Mouse (Mus musculus) kidney, postnatal 10 days (tissue): ENCODE measurements at regions not wholly inside any gene's neighbourhood (a gene's known extent, or its start where the extent isn't known, plus 50 kb on each side); places are given as distances from the start of the nearest gene placed in this dataset.

ENCODE experiments used
- DNase-seq: peaks from one replicate; pipeline ENCODE4 v3.0.0; 2021; ENCODE audit warnings: mixed read lengths

DNA sequence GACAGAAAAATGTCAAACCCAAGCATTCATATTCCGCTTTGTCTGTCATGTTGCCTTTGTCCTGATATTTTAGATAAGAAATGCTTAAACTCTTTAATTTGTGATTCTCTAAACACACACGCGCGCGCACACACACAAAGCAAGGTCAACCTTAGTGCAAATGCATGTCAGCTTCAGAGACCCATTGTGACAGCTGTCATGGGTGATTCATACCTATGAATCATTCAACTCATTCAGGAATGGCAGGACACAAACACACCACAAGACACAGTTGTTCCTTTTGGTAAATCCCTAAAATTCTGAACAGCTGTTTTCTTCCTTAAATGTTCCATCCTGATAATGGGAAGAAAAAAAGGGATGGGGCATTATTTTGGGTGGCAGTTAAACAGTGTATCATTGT lies 144.1 kb upstream of the Dusp10 start:
- DNase-seq, result no peak

DNA sequence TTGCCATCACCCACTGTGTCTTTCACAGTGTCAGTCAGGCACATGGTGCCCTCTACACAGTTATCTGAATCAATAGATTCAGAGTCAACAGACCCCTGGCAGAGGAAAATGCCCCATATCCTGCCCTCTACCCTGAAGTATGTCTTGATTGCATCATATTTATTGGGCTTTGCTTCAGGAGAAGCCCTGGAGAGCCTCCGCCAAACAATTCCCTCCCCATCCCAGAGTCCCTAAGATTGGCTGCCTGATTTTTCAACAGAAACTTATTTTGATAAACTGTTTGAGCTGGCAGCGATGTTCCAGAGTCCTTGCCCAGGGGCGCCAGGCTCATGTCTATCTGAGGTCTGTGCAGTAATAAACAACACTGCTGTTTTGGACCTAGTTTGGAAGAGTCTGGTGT lies 117.2 kb upstream of the Dusp10 start:
- no peak for DNase-seq

DNA sequence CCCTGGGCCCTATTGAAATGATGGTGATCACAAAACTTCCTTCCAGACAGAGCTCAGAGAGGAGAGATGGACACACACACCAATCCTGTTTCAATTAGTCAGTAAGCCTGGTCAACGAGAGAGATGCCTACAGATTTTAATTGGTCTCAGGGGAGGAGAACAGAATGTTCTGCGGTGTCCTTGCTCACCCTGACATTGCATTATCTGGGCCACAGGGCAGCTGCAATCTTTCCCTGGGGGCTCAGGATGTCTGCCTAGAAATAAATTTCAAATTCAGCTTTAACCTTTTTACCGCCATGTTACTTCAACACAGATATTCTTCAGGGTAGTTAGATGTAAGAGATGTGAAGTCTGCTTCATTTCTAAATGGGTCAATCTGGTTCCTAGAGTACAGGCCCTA lies 115.0 kb upstream of the Dusp10 start:
- no peak for DNase-seq

DNA sequence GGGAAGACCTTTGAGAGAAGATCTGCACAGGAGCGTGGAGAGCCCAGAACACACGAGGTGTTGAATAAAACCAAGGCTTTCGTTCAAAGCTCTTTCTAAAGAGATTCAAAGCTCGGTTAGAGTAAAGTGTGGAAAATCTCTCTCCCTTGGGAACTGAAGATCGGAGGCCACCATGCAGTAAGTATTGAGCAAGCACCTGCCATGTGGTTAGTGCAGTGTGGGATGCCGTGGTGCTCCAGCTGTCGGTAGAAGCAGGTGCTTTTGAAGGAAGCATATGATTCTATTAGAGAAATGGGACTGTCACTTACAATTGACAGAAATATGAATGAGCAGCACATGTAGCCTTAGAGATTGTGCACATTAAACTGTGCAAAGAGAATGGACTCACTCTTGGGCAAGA lies 108.5 kb upstream of the Dusp10 start:
- DNase-seq, result no peak

DNA sequence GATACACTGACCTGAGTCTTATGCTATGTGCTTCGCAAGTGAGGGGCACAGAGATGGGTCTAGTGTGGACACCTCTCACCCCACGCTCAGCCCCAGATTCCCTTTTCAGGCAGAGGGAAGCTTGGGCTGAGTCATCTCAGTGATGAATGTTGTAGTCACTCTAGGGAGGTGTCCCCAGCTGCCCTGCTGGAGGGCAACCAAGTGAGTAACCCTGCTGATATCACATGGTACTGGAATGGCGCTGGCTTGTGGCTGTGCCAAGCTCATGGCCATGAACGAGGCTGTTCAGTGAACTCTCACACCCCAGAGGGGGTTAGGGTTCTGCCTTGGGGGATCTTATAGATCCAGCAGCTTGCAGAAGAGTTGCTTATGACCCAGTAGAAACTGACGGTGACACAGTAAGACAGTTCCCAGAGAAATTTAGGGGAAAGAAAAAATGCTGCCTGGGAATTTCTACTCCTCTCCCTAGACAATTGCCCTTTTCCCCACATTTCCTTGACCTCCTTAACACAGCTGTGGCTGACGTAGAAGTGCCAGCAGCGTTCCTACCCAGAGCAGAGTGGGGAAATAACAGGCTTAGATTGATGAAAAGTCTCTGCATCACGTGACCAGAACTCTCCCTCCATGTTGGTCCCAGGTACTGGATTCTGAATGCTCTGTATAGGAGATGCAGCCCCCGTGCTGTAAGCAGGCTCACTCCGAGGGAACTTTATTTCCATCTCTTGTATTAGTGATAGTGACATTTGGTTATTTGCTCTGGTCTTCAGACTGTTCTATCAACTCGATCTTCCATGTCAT lies 107.6 kb upstream of the Dusp10 start:
- DNase-seq, result peak; percentile 22

DNA sequence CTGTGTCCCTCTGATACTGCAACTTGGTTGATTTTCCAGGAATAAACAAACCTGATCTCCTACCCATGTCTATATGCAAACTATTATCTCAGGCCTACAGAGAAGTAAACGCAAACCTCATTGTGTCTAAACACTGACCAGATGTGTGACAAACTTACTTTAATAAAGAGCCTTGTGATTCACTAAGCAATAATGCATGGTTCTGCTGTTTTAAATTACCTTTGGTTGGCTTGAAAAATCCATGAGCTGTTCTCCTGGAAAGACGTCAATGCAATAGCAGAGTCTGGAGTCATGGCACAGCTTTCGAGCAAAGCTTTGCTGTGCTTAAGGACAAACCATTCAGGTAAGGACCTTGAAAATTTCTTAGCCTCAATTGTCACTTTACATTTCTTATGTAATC lies 95.4 kb upstream of the Dusp10 start:
- DNase-seq, result no peak

DNA sequence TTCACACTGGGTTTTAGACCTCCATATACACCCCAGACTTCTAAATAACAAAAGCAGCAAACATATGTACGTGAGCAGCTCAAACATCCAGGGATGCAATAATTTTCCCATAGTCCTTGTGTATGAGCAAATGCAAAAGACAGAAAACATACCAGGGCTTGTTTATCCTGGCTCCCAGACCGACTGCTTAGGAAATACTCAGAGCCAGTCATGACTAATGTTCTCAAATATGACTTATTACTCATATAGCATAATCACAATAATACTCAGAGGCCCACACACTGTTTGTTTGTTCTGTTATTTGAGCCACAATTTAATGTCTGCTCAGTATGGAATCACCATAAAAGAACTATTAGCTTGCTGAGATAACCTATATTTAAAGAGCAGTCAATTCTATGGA lies 91.8 kb upstream of the Dusp10 start:
- DNase-seq, result no peak

DNA sequence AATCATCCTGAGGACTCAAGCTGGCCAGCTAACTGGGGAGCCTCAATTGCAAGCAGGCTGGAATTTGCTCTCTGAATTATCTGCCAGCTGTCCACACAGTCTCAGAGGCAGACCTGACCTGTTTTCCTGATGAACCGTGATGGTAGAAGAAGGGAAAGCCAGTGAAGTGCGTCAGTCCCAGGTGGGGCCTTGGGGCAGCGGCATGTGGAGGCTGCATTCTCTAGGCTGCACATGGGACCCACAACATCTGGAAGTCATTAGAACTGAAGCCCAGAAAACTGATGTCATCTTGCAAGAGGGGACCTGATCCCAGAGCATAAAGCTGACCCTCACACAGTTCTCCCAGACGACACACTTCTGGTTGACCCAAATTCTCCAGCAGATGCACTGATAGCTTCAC lies 84.6 kb upstream of the Dusp10 start:
- no peak for DNase-seq

DNA sequence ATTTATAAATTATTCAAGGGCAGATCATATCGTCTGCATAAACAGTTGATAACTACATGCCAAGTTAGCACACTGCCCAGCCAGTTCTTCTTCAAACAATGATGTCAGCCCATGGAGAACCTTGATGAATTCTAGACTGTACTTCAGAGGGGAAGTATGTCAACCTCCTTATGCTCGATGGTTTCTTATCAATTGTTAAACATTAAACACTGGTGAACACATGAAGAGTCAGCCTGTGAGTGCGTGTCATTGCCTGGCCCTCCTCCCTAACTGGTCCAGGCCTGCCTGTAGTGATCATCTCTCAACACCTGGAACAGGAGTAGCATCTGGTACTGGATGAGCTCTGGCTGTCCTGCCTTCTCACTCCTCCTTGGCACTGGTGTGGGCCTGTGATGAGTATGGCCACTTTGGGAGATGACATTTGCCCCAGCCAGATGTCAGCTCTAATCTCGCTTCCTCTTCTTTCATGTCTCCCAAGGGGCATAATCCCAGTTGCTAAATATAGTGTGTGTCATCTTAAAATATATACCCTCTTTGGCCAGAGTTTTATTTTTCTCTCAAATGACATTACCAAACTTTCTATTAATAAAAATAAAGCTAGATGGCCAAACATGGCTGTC lies 82.6 kb upstream of the Dusp10 start:
- no peak for DNase-seq

DNA sequence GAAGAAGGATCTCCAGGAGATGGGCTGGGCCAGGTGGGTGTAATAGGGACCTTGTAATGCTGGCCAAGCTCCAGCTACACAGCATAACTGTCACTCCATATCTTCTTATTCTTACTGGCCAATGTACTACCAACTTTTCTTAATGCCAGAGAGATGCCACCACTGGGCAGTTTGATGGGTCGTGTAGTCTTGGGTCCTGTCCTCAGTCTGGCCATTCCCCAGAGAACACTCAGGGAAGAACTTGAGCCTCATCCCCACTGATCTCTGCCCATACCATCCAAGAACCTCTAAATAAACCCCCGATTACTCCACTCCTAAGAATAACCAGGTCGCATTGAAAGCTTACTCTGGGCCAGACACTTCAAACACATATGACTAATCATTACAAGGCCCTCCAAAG lies 82.0 kb upstream of the Dusp10 start:
- no peak for DNase-seq

DNA sequence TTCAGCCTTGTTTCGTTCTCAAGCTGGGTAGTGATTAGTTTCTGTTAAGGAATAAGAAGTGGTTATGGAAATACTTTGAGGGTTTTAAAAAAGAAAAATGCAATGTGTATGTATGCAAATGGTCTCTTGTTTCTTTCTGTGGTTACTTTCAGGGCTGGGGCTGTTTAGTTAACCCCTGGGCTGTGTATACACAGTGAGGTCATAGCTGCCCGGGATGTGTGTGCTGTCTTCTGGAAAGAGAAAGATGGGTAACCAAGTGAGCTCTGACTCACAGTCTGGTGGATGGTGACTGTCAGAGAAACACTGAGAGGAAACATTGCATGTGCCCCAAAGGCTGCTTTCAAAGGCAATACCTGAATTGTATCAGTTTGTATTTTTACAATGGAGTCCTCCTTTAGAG lies 79.3 kb upstream of the Dusp10 start:
- no peak for DNase-seq

DNA sequence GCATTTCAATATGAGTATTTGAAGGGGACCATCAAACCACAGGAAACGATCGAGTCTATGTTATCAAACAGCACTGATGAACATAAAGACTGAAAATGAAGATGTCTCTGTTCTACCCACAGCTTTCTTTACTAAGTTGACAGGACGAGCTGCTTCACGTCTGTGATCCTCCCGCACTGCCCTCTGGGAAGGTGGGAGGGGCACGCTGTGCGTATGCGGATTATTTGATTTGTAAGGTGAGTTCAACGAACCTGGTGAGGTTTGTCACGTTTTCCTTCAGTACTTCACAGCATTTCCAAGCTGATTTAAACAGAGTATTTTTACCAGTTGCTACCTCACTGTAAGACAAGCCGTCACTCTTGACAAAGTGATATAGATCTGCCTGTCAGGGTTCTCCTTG lies 75.9 kb upstream of the Dusp10 start:
- no peak for DNase-seq

DNA sequence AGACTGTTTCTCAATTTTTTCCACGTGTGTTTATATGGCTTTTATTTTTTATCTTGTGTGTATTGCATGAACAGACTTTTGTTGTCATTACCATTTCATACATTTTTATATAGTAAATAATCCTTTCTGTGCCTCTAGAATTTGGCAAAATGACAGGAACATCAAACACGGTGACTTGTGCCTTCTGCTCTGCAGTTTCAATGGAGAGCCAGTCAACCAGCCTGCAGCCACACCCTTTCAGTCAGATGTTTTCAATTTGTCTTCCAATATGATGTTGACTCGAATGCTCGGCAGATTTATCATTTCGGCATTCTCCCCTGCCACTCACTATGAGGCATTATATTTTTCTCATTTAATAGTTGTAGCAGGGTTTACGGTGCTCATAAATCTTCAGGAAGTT lies 74.7 kb upstream of the Dusp10 start:
- no peak for DNase-seq

DNA sequence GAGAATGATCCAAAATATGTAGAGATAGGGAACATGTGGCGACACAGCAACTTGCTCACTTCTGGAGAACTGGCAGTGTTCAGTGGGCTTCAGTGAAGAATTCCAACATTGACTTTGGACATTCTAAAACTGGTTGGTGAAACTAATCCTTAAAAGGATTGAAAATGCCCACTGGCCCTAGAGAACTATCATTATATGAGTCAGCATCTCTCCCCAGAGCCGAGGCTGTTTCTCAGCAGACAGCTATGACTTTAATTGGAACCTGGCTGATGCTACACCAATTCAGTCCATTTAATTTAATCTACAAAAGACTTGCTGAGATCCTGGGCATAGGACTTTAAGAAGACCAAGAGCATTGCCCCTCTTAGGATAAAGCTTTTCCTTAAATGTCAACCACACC lies 72.4 kb upstream of the Dusp10 start:
- no peak for DNase-seq

DNA sequence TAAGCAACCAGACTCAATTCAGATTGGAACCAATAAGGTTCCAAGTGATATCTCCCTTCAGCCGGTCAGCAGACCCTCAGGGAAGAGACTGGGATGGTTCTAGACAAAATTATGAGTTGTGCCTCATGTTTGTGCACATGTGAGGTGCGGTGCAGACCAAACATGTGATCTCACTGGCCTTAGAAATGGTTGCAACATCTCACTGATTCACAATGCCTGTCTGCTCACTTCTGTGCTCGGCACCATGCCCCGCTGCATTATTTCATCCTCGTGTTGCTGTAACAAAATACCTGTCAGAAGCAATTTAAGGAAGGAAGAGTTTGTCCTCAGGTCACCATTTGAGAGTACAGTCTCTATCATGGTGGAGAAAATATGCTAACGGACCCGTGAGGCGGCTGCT lies 66.9 kb upstream of the Dusp10 start:
- no peak for DNase-seq

DNA sequence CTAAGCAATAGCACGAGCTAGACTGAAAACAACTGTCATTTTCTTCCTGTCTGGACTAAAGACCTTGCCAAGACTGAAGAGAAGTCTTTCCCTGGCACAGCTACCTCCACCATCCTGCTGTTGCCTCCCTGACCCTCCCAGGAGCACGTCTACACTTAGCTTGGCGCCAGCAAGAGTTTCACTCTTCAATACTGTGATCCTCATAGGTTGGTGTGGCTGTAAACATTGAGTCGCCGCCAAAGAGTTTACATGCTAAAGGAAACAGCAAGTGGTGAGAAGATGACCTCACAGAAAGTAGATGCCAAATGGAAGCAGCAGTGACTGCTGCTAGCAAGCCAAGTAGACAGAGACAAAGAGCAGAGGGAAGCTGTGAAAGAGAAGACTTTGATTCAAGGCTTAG lies 66.0 kb upstream of the Dusp10 start:
- DNase-seq, result peak; percentile 23

DNA sequence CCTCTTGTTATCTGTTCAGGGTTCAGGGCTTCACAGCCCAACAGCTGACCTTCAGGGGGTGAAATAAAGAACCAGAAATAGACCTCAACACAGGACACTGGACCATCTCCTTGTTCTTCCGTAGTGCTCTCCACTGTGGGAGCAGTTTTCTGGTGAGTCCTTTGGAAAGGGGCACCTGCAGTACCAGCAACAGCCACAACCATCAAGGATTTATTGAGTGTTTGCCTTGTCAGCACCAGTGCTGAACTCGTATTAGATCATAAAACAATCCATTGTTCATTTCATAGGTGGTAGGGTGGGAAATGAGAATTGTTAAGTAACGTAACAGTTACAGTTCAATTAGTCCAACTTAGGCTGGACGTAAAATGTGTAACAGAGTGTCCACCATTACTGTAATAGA lies 63.9 kb upstream of the Dusp10 start:
- DNase-seq, result no peak

DNA sequence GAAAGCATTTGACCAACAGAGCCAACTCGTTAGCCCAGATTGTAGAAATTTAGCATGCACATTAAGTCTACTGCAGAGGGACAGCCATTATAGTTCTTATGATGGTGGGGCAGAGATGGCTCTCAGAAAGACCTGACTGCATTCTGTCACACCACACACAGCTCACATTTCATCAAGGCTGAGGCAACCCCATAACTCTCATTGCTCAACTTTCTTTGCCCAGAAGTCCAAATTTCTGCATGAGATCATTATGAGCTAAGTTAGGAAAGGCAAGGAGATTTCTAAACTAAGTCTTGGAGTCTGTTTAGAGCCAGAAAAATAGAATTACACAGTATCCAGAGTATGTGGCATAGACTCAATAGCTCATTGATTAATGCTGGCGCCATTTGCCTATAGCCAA lies 59.0 kb upstream of the Dusp10 start:
- DNase-seq, result no peak

DNA sequence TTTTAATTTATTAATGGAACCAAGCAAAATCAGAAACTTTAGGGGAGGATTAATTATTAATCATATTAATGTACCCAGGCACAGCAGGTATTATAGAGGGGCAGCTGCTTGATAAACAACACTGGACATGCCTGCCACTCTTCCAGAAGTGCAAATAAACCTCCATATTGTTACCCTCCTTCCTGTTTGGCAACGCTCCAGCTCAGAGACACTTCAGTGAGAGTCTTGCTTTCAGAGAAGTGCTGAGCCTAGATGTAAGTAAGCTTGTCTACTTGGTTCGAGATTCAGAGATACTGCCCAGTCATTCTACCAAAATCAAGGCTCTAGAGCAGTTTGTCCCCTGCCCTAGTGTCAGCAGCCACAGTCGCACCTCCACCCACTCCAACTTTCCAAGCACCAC lies 56.7 kb upstream of the Dusp10 start:
- peak; percentile 30 for DNase-seq

DNA sequence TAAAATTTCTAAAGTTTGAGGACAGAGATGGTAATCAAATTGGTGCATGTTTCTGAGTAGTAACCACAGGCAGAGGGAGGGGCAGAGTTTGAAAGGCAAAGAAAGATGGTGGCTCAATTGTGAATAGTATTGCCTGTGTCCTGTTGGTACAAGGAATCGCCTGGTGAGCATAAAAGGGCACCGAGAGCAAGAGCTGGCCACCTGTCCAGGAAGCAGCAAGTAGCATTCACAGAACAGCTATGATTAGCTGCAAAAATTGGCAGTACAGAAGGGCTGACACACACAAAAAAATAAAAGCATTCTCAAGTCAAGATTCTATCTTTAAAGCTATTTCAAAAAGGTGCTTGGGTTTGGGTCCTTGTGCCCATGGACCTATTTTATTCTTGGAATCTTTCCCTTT lies 51.7 kb upstream of the Dusp10 start:
- no peak for DNase-seq

DNA sequence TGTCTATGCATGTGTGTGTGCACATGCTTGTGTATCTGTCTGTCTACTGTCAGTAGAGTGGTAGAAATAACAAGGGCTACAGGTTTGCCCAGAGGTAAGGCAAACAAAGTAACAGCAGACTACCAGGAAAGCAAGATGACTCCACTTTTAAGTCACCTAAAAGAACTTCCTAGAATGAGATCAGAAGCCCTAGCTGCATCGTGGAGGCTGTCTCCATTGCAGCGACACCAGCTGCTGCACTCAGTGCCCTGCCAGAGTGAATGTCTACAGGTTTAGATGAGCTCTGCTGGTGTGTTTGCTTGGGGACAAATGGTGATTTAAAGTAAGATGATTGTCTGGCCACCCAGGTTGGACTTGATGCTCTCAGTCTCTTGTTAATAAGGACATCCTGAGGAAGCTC lies 50.6 kb upstream of the Dusp10 start:
- no peak for DNase-seq

DNA sequence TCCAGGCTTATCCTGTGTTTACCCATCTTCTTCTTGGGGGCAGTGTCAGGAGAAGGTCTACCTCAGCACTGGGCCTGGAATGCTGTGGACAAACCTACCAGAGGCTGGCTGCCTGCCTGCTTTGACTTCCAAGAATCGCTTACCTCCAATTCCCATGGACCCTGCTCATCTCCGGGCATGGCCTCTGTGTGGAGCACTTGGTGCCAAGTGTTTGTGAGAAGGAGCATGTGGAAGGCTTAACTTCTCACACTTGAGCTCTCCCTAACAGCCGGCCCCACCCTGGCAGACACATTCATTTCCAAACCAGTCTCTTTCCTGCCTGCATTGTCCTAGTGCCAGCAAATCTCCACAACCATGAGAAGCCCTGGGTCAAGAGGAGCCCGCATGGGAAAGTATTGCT lies 49.8 kb upstream of the Dusp10 start:
- DNase-seq, result no peak
